Mouse (Mus musculus) bone marrow macrophage, adult 2 months (primary cell): ENCODE data around the gene Adgrg6. TPM values are rescaled to one million over a fixed set of nuclear protein-coding genes. Genes with fewer than 3 reads are reported as not detected.

Experiments
- H3K27ac ChIP-seq: 2 replicates; pipeline ENCODE4 v1.5.1; 2012; ENCODE audit warnings: low read depth, low read length; ENCODE audit not compliant: insufficient read depth
- H3K4me1 ChIP-seq: 2 replicates; pipeline ENCODE4 v1.6.1; 2012; ENCODE audit warnings: low read length; ENCODE audit not compliant: control insufficient read depth, insufficient read depth
- H3K4me3 ChIP-seq: 2 replicates; pipeline ENCODE4 v1.5.1; 2012; ENCODE audit warnings: mild to moderate bottlenecking, low read length, moderate library complexity; ENCODE audit not compliant: insufficient read depth
- CTCF ChIP-seq: IDR thresholded peaks from 2 replicates; pipeline ENCODE4 v1.5.1; 2012; ENCODE audit warnings: low read depth, mild to moderate bottlenecking, low read length, moderate library complexity
- POLR2A ChIP-seq: IDR thresholded peaks from 2 replicates; pipeline ENCODE4 v1.6.1; 2012; ENCODE audit warnings: mild to moderate bottlenecking, low read depth, low read length, borderline replicate concordance
- polyA plus RNA-seq: library from polyadenylated mRNA; stranded (reverse); fragments of >200 nt; gene quantifications from 2 replicates; pipeline ENCODE4 v1.2.4, GENCODE M21; 2012; ENCODE audit not compliant: missing spikeins, insufficient read depth, insufficient read length

Gene Adgrg6
- polyA plus RNA-seq, 1 experiment = 4.4 TPM

DNA sequence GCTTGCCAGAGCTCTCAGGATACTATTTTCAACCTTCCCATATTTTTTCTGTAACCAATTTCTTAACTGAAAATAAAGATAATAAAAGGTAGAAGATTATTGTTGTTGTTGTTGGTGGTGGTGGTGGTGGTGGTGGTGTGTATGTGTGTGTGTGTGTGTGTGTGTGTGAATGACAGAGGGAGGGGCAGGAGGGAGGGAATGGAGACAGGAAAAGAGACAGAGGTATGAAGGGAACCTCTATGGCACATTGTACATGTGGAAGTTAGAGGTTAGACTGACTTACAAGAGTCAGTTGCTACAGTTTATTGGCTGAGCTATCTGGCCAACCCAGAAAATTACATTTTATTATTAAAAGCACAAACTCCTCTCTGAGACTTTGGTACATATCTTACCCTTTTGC is 49.8 kb downstream of the Adgrg6 start:
- Histone ChIP-seq H3K27ac (no peak overlapping the region), H3K4me1 (no peaks in the 10 kb centered on the region)
- TF ChIP-seq POLR2A (no peak), CTCF (no peak)

DNA sequence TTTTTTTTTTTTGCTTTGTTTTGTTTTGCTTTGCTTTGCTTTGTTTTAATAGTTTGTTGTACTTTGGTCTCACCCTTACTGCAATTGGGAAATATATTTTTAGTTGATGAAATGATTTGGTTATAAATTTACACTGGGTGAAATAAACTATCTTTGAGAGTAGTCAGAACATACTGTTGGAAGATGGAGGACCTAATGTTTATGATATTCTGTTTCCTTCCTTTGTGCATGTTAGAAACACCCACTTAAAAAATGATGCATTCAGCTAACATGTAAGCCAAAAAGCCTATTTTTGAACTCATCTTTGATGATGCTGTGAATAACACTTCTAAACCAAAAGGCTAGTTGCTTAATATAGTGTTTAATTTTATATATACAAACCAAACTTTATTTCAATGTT is 50.3 kb downstream of the Adgrg6 start:
- Histone ChIP-seq H3K4me3 (no peak overlapping the region), H3K27ac (no peak overlapping the region), H3K4me1 (no peaks in the 10 kb centered on the region)
- TF ChIP-seq POLR2A = no peak
- TF ChIP-seq CTCF = no peak

More for the DNA sequence above, 49.8 kb downstream of the Adgrg6 start:
- no peak overlapping the region for H3K4me3 ChIP-seq

DNA sequence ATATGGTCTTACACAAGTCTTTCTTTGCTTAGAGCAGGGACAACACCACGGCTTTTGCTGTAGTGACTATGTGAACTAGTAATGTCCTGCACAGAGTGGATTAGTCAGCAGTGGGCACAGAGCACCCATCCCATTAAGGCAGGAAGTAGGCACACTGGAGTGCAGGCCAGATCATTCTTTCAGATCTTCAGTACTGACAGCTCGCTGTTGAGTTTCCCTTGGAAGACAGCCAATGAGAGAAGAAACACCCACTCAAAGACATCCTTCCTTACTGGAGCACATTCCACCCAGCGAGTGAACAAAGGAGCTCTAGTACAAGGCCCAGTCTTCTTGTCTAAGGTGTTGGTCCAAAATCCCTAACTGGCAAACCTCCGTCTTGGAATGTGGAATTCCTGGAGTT is 53.6 kb downstream of the Adgrg6 start:
- Histone ChIP-seq H3K27ac (no peak overlapping the region), H3K4me1 (no peaks in the 10 kb centered on the region), H3K4me3 (no peak overlapping the region)
- TF ChIP-seq POLR2A (no peak), CTCF (no peak)

DNA sequence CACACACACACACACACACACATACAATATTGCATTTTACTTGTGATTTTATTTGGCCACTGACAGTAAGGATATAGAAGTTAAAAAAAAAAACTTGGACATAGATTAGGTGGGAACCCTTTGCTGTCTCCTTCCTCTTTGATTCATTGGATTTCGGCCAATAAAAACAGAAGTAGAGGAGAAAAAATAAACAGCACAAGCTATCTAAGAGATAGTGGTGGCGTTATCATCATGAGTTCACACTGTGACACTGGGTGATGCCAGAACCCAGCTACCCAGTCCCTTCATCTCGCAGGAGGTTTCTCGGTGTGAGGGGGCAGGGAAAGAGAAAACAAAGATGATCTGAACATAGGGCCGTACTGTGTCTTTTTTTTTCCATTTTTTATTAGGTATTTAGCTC is 62.2 kb downstream of the Adgrg6 start:
- no peaks in the 10 kb centered on the region for H3K4me1 ChIP-seq
- H3K4me3 ChIP-seq = no peak overlapping the region
- no peak overlapping the region for H3K27ac ChIP-seq
- TF ChIP-seq CTCF = no peak
- no peak for TF ChIP-seq POLR2A

DNA sequence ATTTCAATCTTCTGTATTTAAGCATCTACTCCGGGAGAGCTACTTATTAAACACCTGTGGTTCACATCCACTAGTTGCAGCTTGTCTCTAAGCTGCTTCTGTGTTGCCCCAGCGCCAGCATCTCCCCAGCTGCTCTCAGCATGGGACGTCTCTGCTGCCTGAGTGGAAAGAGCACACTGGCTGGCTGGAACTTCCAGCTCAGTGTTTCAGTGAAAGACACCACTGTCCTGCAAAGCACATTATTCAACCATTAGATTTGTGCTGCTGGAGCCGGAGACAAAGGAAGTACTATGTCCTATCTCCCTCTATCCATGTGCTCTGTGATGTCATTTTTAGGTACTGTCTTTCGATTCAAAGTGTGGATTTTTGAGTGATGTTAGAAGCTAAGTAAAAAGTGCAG is 63.0 kb downstream of the Adgrg6 start:
- H3K4me1 ChIP-seq = no peaks in the 10 kb centered on the region
- TF ChIP-seq POLR2A (no peak), CTCF (no peak)
- no peak overlapping the region for H3K27ac ChIP-seq
- H3K4me3 ChIP-seq = no peak overlapping the region

DNA sequence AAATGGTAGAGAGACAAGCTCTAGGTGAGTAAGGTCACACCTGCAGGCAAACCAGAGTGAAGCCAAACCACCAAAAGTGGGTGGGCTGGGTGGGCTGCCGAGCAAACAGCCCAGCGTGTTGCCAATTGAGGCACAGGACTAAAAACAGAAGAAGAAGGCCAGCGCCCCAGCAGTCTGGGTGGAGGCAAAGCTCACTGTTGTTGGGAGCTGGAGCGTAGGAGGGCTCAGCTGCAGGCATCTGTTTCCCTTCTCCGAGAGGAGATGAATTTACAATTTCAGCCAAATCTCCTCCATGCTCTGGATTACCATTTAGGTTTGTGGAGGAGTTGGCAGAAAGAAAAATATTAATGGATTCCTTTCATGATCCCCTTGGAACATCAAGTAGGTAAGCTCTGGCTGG is 64.5 kb downstream of the Adgrg6 start:
- H3K4me1 ChIP-seq = no peaks in the 10 kb centered on the region
- TF ChIP-seq CTCF (no peak), POLR2A (no peak)
- H3K4me3 ChIP-seq = no peak overlapping the region
- H3K27ac ChIP-seq = no peak overlapping the region

DNA sequence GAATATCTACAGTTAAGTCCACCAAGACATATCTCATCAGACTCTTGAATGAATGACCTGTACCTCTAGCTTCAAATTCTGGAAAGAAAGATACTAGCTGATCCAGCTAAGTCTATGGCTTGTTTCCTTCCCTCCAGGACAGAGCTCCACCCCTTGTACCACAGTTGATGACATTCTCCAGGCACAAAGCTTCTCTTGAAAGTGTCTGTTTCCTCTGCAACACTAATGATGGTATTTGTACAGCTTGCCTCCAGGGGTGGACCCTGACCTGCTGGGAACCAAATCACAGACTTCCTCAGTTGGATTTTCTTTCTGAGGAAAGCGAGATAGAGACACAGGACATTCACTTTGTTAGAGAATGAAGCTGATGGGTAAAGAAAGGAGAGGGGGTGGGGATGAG is 69.1 kb downstream of the Adgrg6 start:
- peaks cover 7% of the 10 kb centered on the region for H3K4me1 ChIP-seq
- H3K27ac ChIP-seq = no peak overlapping the region
- no peak for TF ChIP-seq CTCF
- TF ChIP-seq POLR2A = no peak
- H3K4me3 ChIP-seq = no peak overlapping the region

DNA sequence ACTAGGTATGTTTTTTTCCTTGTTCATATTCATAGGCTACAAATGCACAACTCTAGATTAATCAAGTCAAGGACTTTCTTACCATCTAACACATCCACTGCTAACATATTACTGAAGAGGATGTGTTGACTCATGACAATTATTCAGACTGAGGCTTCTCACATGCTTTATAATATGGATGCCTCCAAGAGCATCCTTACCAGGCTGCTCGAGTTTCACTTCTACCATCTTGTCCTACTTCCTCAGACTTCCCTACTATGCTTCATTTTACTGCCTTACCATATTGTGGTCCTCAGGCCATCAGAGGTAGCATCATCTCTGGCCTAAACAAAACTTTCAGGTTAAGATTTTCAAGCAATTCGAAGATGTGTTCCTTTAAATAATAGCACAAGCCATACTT is 69.8 kb downstream of the Adgrg6 start:
- TF ChIP-seq CTCF (no peak), POLR2A (no peak)
- peaks cover 7% of the 10 kb centered on the region for H3K4me1 ChIP-seq
- no peak overlapping the region for H3K4me3 ChIP-seq
- no peak overlapping the region for H3K27ac ChIP-seq

DNA sequence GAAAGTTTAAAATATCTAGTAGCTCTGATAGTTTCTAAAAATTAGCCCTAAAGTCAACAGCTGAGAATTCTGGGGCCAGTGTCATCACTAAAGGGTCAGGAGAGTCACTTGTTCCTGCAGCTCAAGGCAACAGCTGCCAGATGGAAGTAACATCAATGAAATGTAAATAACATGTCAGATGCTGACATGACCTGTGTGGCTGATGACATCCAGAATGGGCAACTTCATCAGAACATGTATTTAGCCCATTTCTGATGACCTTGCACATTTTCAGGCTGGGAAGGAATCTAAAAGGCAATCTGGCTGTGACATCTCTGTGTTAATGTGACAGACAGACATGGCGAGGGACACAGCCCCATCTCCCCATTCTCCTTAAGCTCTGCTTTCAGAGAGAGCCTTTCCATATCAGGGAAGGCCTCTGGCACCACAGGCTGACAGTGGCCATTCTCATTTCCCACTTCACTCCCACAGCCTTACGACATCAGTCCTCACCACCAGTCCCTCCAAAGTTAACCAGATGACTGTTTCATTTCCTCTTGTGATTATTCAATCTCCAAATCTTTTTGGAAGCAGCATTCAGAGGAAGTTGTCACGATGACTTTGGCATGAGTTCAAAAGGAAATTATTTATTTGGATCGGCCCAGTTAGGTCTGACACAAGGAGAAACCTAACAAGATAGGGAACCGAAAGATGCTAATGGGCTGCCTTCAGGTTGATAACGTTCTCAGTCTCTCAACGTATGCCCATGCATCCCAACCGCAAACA is 70.7 kb downstream of the Adgrg6 start:
- no peak overlapping the region for H3K4me3 ChIP-seq

DNA sequence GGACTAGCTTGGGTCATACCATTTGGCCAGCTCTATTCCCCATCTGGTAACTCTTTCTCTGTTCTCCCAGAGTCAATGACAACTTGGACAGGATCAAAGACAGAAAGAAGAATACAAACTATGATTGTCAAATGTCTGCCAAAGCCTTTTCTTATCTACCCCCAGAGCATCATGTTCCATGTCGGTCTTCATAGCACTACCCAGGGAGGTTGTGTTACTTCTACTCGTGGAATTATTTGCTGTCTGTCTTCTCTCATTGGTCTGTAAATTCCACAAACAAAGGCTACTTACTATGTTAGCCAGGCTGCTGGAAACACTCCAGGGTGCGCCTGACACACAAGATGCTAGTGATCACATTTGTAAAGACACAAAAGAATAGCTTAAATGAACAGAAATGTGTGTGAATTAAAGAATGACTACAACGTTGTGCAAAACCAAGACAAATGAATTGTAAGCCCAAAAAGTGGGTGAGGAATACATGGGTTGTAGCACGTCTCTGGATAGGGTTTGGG is 74.4 kb downstream of the Adgrg6 start:
- TF ChIP-seq CTCF = no peak
- no peak for TF ChIP-seq POLR2A
- Histone ChIP-seq H3K4me1 (peaks cover 7% of the 10 kb centered on the region), H3K27ac (no peak overlapping the region), H3K4me3 (no peak overlapping the region)

More for the DNA sequence above, 70.7 kb downstream of the Adgrg6 start:
- Histone ChIP-seq H3K27ac (no peak overlapping the region), H3K4me1 (peaks cover 7% of the 10 kb centered on the region)
- no peak for TF ChIP-seq POLR2A
